Mouse (Mus musculus) kidney, postnatal 4 days (tissue): ENCODE data around the gene Cux2.
A peak's percentile ranks its signal among the peaks of the same experiment; 100 is the strongest.

ENCODE experiments used
- DNase-seq, 2 experiments: peaks; one replicate each; pipeline ENCODE4 v3.0.0; 2021; ENCODE audit warnings: mixed read lengths in 2 of 2

Cux2 gene

GRCm38 (mm10) chr5:121815867-121816380, 234.0 kb downstream of the Cux2 start:
- DNase-seq, result no peak

- DNase-seq, result peak; percentile 67 to 81
These were observed 234.8 kb downstream of the Cux2 start for GRCm38 (mm10) chr5:121815067-121815466.

GRCm38 (mm10) chr5:121813744-121814143, 236.2 kb downstream of the Cux2 start:
- DNase-seq, result no peak

- no peak for DNase-seq
These were observed 237.2 kb downstream of the Cux2 start for GRCm38 (mm10) chr5:121812526-121813243.

- no peak for DNase-seq
These were observed 238.4 kb downstream of the Cux2 start for GRCm38 (mm10) chr5:121811485-121811931.

- DNase-seq, result no peak
These were observed 239.4 kb downstream of the Cux2 start for GRCm38 (mm10) chr5:121810331-121811151.

- DNase-seq, result peak; percentile 56 to 66
These were observed 240.2 kb downstream of the Cux2 start for GRCm38 (mm10) chr5:121809667-121810224.

- no peak for DNase-seq
These were observed 241.7 kb downstream of the Cux2 start for GRCm38 (mm10) chr5:121808202-121808601.

GRCm38 (mm10) chr5:121807186-121807585, 242.7 kb downstream of the Cux2 start:
- no peak for DNase-seq
